Mouse (Mus musculus): Measurements from ENCODE around the gene Bicd2. TPM values are rescaled to one million over a fixed set of nuclear protein-coding genes. Genes with fewer than 3 reads are reported as not detected.

The Bicd2 gene
- total RNA-seq, 2 experiments from 2014 or later: 44.5 to 45.7 TPM

GRCm38 (mm10) chr13:49433268-49434029 is 92.1 kb downstream of the Bicd2 start:
- intact Hi-C loops (cut with DNase I): no loop called here
- no peak for DNase-seq (ENCODE audit: extremely low spot score in 1 of 2, low spot score in 2 of 2)

GRCm38 (mm10) chr13:49435745-49436144 is 94.4 kb downstream of the Bicd2 start:
- no peak for DNase-seq (ENCODE audit: extremely low spot score in 1 of 2, low spot score in 2 of 2)
- intact Hi-C loops (cut with DNase I): no loop called here

DNA sequence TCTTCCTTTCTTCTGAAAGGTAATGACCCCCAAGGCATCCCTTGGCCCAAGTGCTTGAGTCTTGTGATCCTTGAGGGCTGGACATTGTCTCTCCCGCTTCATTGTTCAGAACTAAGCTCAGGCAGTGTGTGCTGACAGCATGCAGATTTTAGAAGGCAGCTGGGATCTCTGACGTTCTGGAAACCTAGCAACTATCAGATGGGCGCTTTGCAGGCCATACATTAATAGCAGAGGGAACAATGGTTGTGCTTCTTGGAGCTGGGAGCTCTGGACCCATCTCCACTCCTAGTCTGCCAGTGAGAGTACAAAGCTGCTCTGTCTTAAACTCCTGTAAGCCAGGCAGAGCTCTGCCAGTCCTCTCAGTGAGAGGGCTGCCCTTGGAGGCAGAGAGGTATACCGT is 94.8 kb downstream of the Bicd2 start:
- intact Hi-C loops (cut with DNase I): no loop called here

More for the DNA sequence above, 94.8 kb downstream of the Bicd2 start:
- no peak for DNase-seq (ENCODE audit: extremely low spot score in 1 of 2, low spot score in 2 of 2)

Other genes with a start within 250 kb of the Bicd2 start
- gene Wnk2, start 193.6 kb upstream of the Bicd2 start, total RNA-seq (2021): 100 to 1,000 TPM; 112 to 116 TPM
- gene Ninj1, start 154.1 kb upstream of the Bicd2 start, total RNA-seq (2021): 10 to 100 TPM; 23.8 to 23.9 TPM
- 10 to 100 TPM; 11.1 to 12.9 TPM for gene Card19, start 125.5 kb upstream of the Bicd2 start, total RNA-seq (2021)
- gene Susd3, start 92.9 kb upstream of the Bicd2 start, total RNA-seq (2021): 1 to 10 TPM; 2.4 to 2.8 TPM
- gene Fgd3, start 21.3 kb upstream of the Bicd2 start, total RNA-seq (2021): 10 to 100 TPM in 1 of 2 experiments, 1 to 10 TPM in 1; 8.7 to 10.2 TPM
- gene Ippk, start 79.7 kb downstream of the Bicd2 start, total RNA-seq (2021): 10 to 100 TPM; 12.7 to 13.8 TPM
- gene Tes3-ps, start 151.7 kb downstream of the Bicd2 start, total RNA-seq (2021): 1 to 10 TPM; 1.4 to 1.6 TPM
- gene Ecm2, start 163.2 kb downstream of the Bicd2 start, total RNA-seq (2021): 1 to 10 TPM; 1.3 to 1.9 TPM
- 1 to 10 TPM; 1.2 to 1.4 TPM for gene Aspn, start 202.9 kb downstream of the Bicd2 start, total RNA-seq (2021)
- gene Omd, start 240.9 kb downstream of the Bicd2 start, total RNA-seq (2021): 1 to 10 TPM; 1.2 to 1.4 TPM